Mouse (Mus musculus) erythroblast, embryonic 14.5 days (primary cell): ENCODE results near the gene Ubxn1.

Source experiments
- GATA1 ChIP-seq: IDR thresholded peaks from 2 replicates; pipeline ENCODE4 v1.6.1; 2012; ENCODE audit warnings: low read length, inconsistent platforms, mixed read lengths
- TAL1 ChIP-seq: IDR thresholded peaks from 3 replicates; pipeline ENCODE4 v1.6.1; 2012; ENCODE audit warnings: low read length, inconsistent platforms, mixed read lengths

- peak; percentile 68 for TF ChIP-seq GATA1
- TF ChIP-seq TAL1 = peak; percentile 30; the same call in 1 of the 3 replicates
These were observed 16.5 kb downstream of the Ubxn1 start for GRCm38 (mm10) chr19:8887585-8888463.
